8 mouse cellular contexts compared by ENCODE assay signal in the genomic region with DNA sequence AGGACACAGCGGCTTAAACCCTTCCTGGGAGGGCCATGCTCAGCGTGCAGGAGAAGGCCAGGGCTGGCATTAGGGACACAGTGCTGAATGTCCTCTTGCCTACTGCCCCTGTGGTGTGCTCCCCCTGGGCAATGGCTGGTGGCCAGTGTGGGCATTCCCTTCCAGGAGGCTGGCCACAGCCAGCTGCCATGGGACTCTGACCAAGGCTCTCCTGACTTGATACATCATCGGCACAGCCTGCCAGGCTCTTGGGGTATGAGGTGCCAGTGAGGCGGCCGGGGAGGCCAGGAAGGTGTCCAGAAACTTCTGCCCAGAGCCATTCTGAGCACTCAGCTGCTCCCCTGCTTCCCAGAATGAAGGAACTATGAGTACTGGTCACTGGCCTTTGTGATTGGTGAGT.
DNase-seq lines count a peak whose midpoint lies in the region; ATAC-seq and TF ChIP-seq lines count a peak whose summit lies in the region.
"Had no signal": no experiment of that assay in that cellular context is flagged by ENCODE, and none has a peak within 500 bp of the region (broad histone marks: within the 10 kb centered on the region; RNA-seq: fewer than 3 reads in every experiment).

No protein-coding gene starts in this region.

- no peak overlapping the region for H3K4me2 ChIP-seq in kidney, embryonic 16.5 days (replicated peaks; ENCODE audit: low read depth, low read length)
- no peak overlapping the region for H3K4me2 ChIP-seq in stomach, postnatal 0 days (replicated peaks; ENCODE audit: low read depth)

- peaks cover 4% of the 10 kb centered on the region; the same call in 1 of the 2 replicates for H3K9me3 ChIP-seq in kidney, embryonic 16.5 days (ENCODE audit: low read length)
- no peaks in the 10 kb centered on the region for H3K9me3 ChIP-seq in stomach, postnatal 0 days (ENCODE audit: control insufficient read depth, low read length)

- 91% methylated on average over 5 of the region's 5 CpGs for WGBS in kidney, embryonic 16.5 days
- 83% methylated on average over 5 of the region's 5 CpGs for WGBS in stomach, postnatal 0 days

- no peak overlapping the region for H3K27ac ChIP-seq in kidney, embryonic 16.5 days (ENCODE audit: low read length)
- H3K27ac ChIP-seq in stomach, postnatal 0 days (replicated peaks) = no peak overlapping the region

- ATAC-seq in kidney, embryonic 16.5 days (ENCODE audit: low FRiP score, low TSS enrichment) = no peak
- ATAC-seq in stomach, postnatal 0 days (ENCODE audit: low FRiP score, low TSS enrichment) = no peak
- ATAC-seq: Patski had no signal

- H3K27me3 ChIP-seq in kidney, embryonic 16.5 days (ENCODE audit: insufficient read depth, low read length) = no peaks in the 10 kb centered on the region
- no peaks in the 10 kb centered on the region for H3K27me3 ChIP-seq in stomach, postnatal 0 days (ENCODE audit: control insufficient read depth, insufficient read depth, low read length)
- H3K27me3 ChIP-seq: Patski had no signal

- no peak for TF ChIP-seq EP300 in stomach, postnatal 0 days (optimal IDR thresholded peaks at IDR 0.05)

- no peak overlapping the region for H3K4me3 ChIP-seq in kidney, embryonic 16.5 days (ENCODE audit: low read length)
- no peak overlapping the region for H3K4me3 ChIP-seq in stomach, postnatal 0 days (ENCODE audit: low read depth, low read length)

- no peaks in the 10 kb centered on the region for H3K4me1 ChIP-seq in kidney, embryonic 16.5 days (ENCODE audit: insufficient read depth, low read length)
- H3K4me1 ChIP-seq in stomach, postnatal 0 days (replicated peaks; ENCODE audit: control insufficient read depth, insufficient read depth) = 0 out of 2 replicates have a peak, but pooled peaks cover 2% of the 10 kb centered on the region

- TF ChIP-seq CTCF in stomach, postnatal 0 days (IDR thresholded peaks at IDR 0.05; ENCODE audit: low read depth) = no peak

- H3K36me3 ChIP-seq in kidney, embryonic 16.5 days (ENCODE audit: insufficient read depth, low read length) = no peaks in the 10 kb centered on the region
- no peaks in the 10 kb centered on the region for H3K36me3 ChIP-seq in stomach, postnatal 0 days (ENCODE audit: control insufficient read depth, insufficient read depth, low read length)

- H3K9ac ChIP-seq in kidney, embryonic 16.5 days (replicated peaks; ENCODE audit: low read length) = no peak overlapping the region
- no peak overlapping the region for H3K9ac ChIP-seq in stomach, postnatal 0 days (ENCODE audit: low read length)

- peak; percentile 59 to 66 for DNase-seq in kidney, adult 8-10 months
- DNase-seq in cerebellum, adult 9-11 months = peak; percentile 69
- peak; percentile 92 for DNase-seq in gastrocnemius, postnatal 25 days
- peak; percentile 65 to 76 for DNase-seq in layer of hippocampus, postnatal 10 days (ENCODE audit: low spot score in 2 of 2)
- DNase-seq in urinary bladder, postnatal 14 days (ENCODE audit: low spot score) = no peak
- DNase-seq in stomach, postnatal 0 days (ENCODE audit: low spot score) = no peak

Comparison
In these comparisons a context has a peak if more than half of its experiments do, and no peak if none do; other contexts are left out.
1. DNase-seq: peak in kidney, adult 8-10 months (2 of 2), cerebellum, adult 9-11 months (single experiment), gastrocnemius, postnatal 25 days (single experiment) and layer of hippocampus, postnatal 10 days (2 of 2); none in urinary bladder, postnatal 14 days (single experiment) and stomach, postnatal 0 days (single experiment).